Mouse (Mus musculus) urinary bladder, adult 2 months (tissue): ENCODE measurements around the gene Ccdc73. TPM values are rescaled to one million over a fixed set of nuclear protein-coding genes. Genes with fewer than 3 reads are reported as not detected.

ENCODE experiments used
- DNase-seq: peaks from one replicate; pipeline ENCODE4 v3.0.0; 2022; ENCODE audit warnings: low spot score
- polyA plus RNA-seq: library from polyadenylated mRNA; depleted of rRNA; stranded (reverse); fragments of >200 nt; gene quantifications from 2 replicates; pipeline ENCODE4 v1.2.3, GENCODE M21; 2012; rRNA removed

Ccdc73 gene
- polyA plus RNA-seq, 1 experiment, result 13.1 TPM

GRCm38 (mm10) chr2:105026950-105027695 is 159.5 kb downstream of the Ccdc73 start:
- DNase-seq, result no peak

DNA sequence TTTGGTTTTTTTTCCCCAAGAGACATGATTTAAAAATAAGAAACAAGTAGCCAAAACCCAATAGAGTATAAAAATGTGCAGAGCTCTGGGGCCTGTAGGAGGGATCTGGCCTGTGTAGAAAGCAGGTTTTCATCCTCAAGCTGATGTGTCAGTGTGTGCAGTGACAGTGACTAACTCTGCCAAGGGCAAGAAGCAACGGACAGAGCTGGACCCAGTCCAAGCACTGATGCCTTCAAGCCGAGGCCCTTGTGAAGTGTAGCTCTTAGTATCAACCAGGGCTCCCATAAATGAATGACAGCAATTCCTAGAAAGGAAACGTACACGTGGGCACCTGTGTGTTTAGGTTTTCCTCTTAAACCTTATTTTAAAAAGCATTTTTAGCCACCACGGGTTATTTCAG is 161.2 kb downstream of the Ccdc73 start:
- no peak for DNase-seq

- DNase-seq, result no peak
Observed at GRCm38 (mm10) chr2:105030505-105030904, 162.9 kb downstream of the Ccdc73 start.

DNA sequence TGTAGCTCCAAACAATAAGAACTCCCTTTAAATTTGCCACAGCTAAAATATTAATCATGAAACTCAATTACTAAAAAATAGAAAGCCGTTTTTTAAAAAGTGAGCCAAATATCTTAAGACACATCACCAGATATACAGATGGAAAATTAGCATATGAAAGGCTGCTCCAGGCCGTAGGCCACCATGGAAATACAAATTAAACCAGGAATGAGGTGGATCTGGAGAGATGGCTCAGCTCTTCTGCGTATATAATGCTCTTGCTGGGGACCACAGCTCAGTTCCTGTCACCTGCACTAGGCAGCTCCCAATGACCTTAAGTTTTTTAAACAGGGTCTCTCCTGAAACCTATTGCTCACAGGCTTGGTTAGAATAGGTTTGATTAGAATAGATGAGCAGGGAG is 166.5 kb downstream of the Ccdc73 start:
- DNase-seq, result no peak

DNA sequence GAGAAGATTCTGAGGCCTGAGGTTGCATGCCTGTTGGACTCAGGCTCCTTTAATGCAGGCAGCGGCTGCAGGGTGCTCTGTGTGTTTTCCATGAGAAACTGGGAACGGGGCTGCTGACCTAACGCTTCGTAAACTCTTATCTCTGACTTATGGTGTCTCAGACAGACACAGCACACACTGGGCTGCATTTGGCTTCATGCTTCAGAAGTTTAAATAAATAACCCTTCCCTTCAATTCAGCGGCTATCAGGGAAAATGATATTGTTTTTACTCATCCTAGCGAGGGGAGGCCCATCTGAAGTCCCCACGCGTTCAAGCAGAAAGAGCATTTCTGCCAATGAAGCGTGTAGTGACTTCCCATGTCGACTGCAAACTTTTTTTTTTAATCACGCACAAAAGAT is 168.4 kb downstream of the Ccdc73 start:
- no peak for DNase-seq

DNA sequence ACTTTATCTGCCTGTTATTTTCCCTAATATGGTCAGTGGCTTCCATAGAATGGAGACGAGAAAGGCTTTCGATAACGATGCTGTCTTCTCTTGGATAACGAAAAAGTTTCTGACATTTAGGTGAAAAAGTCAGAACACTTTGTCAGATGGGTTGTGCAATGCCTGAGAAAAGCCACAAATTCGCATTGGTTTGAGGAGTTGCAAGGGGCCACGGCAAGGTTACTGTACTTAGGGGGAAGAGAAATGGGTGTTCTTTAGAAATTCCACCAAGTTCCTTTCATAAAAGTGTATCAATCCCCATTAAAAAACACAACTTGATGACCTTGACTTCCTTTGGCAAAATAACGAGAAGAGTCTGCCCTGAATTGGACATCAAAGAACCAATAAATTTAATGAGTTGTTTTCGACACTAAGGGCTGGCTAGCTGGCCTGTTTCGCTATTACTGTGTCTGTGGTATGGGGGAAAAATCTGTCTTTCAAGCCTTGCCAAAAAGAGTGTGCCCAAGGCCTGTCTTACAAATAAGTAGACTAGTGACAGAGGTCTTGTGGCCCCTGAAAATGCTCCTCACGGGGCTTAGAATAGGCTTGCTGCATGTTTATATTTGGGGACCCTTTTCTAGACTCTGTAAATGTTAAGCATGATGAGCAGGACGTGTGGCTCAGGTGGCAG is 168.9 kb downstream of the Ccdc73 start:
- DNase-seq, result no peak

DNA sequence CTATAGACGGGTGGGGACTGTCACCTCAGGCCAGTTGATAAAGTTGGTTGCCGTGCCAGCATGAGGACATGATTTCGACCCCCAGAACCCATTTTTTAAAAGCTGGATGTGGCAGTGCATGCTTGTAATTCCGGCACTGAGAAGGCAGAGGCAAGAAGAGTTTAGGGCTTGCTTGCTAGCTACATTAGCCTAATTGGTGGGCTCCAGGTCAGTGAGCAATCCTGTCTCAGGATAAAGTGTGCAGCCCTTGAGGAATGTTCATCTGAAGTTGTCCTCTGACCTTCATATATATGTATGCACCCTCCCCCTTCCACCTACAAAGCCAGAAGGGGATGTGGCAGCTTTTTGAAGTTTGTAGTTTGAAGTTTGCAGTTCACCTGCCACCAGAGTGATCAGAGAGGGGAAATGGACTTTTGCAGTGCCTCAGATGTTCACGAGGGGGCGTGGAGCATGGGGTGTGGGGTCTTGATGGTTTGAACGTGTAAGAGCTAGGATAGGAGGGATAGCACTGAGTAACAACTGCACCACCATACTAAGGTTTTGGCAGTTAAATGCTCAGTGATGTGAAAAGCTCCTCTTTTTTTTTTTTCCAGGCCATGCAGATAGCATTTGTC is 170.5 kb downstream of the Ccdc73 start:
- DNase-seq, result no peak

- DNase-seq, result no peak
Observed at GRCm38 (mm10) chr2:105038879-105039278, 171.3 kb downstream of the Ccdc73 start.

DNA sequence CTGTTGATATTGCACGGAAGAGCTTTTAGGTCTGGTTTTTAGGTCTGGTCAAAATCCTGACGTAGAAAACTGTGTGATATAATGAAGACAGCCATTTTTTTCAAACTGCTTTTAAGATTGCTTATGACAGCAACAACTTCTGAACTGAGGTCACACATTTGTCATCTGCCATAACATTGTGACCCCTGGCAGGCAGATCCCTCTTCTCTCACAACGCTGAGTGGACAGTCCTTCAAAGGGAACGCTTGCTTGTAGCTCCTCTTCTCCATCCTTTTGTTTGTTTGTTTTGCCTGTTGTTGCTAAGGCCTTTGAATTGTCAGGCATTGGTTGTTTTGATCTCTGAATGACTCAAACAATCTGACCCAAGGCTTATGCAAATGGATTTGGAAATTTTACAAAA is 173.3 kb downstream of the Ccdc73 start:
- no peak for DNase-seq

DNA sequence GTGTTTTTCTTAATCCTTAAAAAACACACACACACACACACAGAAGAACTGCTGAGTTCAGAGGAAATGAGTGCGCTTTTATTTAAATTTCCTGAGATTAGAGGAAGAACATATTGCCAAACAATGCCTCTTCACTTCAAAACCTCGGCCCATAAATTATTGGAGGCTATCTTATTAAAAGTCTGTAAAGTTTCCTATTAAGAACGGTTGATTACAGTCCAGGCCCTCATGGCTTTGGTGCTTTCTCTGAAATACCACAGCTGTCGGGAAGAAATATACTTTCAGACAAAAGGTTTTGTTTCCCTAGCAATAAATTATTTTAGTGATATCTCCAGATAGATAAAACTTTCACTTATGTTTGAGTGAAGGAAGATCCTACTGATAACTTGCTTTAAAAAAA is 175.5 kb downstream of the Ccdc73 start:
- no peak for DNase-seq

DNA sequence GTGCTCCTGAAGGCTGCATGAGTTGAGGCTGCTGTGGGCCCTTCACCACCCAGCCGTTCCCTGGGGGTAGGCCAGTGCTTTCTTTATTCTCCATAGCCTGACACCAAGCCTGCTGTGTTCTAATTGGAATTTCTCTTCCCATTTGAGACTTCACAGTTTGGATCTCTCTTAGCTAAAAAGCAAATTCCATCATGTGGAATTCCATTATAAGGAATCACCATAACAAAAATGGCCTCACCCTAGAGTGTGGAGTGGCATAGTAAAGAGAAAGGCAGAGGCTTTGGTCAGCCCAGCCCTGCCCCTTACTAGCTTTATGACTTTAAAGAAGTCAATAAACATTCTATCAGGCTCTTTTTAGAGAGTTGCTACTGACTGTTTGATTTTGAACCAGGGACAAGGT is 180.7 kb downstream of the Ccdc73 start:
- DNase-seq, result no peak

GRCm38 (mm10) chr2:105055529-105055928 is 187.9 kb downstream of the Ccdc73 start:
- no peak for DNase-seq

DNA sequence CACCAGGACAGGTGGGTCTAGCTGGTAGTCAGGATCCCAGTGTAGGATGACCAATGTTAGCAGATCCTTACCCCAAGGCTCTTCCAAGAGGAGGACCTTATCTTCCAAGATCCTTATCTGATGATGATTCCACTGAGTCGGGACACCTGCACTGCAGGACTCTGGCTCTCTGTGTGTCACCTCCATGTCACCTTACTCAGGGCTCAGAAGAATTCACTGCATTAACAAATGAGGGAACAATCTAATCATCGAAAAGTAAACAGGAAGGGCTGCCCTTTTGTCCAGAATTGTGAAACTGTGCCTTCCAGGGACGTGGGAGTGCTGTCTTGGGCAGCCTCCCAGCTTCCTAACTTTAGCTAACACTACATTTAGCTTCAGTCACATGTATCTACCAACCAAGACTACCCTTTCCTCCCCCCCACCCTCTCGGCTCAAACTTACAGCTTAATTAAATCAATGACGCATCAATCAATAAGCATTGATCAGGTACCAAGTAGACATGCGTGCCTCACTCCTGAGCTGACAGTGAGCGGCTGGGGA is 191.0 kb downstream of the Ccdc73 start:
- no peak for DNase-seq

DNA sequence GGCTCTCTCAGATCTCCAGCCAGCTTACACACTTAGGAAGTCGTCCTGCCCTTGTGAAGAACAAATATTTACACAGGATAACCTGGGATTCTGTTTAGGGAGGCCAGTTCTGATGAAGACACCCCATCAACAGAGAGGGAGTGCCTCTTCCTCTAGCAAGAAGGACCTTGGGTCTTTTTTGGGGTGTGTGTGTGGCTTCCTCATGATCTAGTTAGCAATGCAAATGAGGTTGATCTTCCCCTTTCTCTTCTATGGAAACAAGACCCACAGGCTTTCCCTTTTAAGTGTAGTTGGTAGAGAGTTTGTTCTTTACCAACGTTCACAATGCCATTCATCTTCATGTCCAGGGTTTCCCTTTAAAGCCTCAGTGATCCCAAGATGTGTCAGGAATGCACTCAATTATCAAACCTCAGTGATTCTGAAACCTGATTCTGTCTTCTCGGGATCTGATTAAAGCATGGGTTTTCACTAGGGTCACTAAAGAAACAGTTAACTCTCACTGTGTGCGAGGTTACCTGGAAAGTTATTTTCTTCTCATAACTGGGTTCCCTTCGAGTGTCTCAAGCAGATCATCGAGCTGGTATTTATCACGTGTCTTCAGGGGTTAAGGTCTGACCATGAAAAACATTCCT is 195.3 kb downstream of the Ccdc73 start:
- no peak for DNase-seq

Other genes with a start within 250 kb of the Ccdc73 start
- gene Tcp11l1, start 155.6 kb upstream of the Ccdc73 start, polyA plus RNA-seq, result 11.4 and 13.8 TPM in 2 replicates
- gene Pin1rt1, start 151.4 kb upstream of the Ccdc73 start, polyA plus RNA-seq, result not detected in 2 replicates
- gene Depdc7, start 124.9 kb upstream of the Ccdc73 start, polyA plus RNA-seq, result 11.2 and 15.3 TPM in 2 replicates
- gene Qser1, start 51.0 kb upstream of the Ccdc73 start, polyA plus RNA-seq, result 8.1 and 10.3 TPM in 2 replicates
- 5.0 and 5.5 TPM in 2 replicates for gene Prrg4, start 17.9 kb upstream of the Ccdc73 start, polyA plus RNA-seq
- 148 and 152 TPM in 2 replicates for gene Eif3m, start 149.3 kb downstream of the Ccdc73 start, polyA plus RNA-seq
- not detected in 2 replicates for gene Gm11060, start 224.2 kb downstream of the Ccdc73 start, polyA plus RNA-seq